Mouse (Mus musculus): ENCODE measurements at regions not wholly inside any gene's neighbourhood (a gene's known extent, or its start where the extent isn't known, plus 50 kb on each side); places are given as distances from the start of the nearest gene placed in this dataset.

DNA sequence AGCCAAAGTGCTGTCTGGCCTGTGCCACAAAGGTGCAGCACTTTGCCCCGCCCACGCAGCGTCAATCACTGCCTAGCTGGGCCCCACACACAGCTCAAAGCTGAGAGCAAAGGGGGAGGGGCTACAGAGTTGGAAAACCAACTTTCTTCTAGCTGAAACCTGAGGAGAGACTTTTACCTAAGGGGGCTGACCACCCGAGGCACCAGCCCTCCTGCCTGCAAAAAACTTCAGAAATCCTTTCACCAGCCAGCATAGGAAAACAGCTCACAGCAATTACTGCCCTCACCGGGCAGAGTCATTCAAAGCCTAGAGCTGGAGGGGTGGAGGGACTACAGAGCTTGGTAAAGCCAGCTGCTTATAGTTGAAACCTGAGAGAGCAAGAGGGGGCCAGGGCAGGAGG, 74.6 kb upstream of the Pabpc5 start:
- in situ Hi-C loops (cut with MboI; ENCODE audit: unreplicated experiment in 2 of 2) = loop anchor here in 1 of 2 experiments (25.0 kb wide), 1 partner anchor 110 kb away; no protein-coding TSS in a partner anchor

Data from v-Abl transformed pro-B cells (cell line).